Mouse (Mus musculus): ENCODE data around the gene Zbtb8a.

GRCm38 (mm10) chr4:129332846-129333245 is 45.1 kb downstream of the Zbtb8a start:
- TF ChIP-seq GATA1 (IDR thresholded peaks at IDR 0.05; ENCODE audit: low read length) (no peak), TAL1 (IDR thresholded peaks at IDR 0.05; ENCODE audit: low read length) (no peak)

Measured in erythroblast, embryonic 14.5 days (primary cell).